Mouse (Mus musculus) heart, adult 18-20 months (tissue): ENCODE data around the gene Tmem91. TPM values are rescaled to one million over a fixed set of nuclear protein-coding genes. Genes with fewer than 3 reads are reported as not detected.
"Not testable (repeated sequence)": the region's sequence is repeated elsewhere in the genome, so short reads cannot be mapped to it uniquely, and the experiment has no call there.

Experiments used
- DNase-seq, 2 experiments: peaks; one replicate each; pipeline ENCODE4 v3.0.0; 2021 to 2022; ENCODE audit warnings: mixed read lengths in 1 of 2
- long read RNA-seq, 2 experiments: library from polyadenylated mRNA; stranded (forward); transcript quantifications; one replicate each; pipeline ENCODE4 v2.0.0; 2021
- total RNA-seq, 2 experiments: library from RNA; stranded (reverse); gene quantifications; 2 replicates each; pipeline ENCODE4 v1.2.3; 2021

The Tmem91 gene
- under 1 TPM in 1 of 2 experiments, not detected in 1; 0.22 TPM for total RNA-seq
- long read RNA-seq, experiment 1 = 0 reads
- long read RNA-seq, experiment 2, partial matches to known transcripts = 0 of 3 reads
- long read RNA-seq, experiment 2, other reads (novel, unspliced or antisense) = 3 of 3 reads

DNA sequence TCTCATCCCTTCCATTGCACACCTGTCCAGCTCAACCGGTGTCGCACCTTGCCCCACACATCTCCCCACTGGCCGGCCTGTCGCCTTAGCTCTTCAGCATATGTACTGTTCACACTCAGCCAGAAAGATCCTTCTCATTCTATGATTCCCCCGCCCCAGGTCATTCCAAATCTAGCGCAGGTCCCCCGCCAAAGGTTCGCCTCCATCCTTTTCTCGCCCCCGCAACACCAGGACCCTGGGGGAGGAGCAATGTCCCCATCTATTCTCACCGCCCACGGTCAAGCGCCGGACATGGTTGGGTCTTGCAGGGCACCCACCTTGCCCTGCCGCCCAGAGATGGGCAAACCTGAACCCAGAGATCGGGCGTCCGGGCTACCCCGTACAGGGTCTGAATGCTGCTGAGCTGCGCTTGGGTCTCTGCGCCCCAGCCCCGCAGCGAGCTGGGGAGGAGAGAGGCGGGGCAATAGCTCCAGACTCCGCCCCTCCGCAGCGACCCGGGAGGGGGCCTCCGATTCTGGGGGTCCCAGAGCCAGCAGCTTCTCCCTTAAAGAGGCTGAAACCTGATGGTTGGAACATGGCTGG, at the start of gene Tmem91:
Gene Tmem91, minus strand, starts transcription at position 448 of the 582 bp plus-strand sequence.
- no peak for DNase-seq

DNA sequence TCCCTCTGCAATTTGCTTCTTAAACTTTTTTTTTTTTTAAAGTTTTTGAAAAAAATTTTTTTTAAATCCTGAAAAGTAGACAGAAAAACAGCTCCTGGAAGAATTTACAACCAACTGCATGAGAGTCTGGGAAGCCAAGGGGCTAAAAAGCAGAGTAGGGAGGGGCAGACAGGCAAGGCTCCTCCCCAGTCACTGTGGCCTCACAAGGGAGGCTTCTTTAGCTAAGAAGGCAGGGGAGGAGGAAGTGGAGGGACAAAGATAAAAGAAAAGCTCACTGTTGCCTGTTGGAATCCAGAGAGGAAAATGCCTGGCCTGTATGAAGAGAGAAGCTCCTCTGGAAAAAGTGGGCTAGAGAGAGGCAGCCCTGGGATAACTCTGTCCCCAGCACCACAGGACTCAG, 46.8 kb upstream of the Tmem91 start:
- not testable (repeated sequence) for DNase-seq

DNA sequence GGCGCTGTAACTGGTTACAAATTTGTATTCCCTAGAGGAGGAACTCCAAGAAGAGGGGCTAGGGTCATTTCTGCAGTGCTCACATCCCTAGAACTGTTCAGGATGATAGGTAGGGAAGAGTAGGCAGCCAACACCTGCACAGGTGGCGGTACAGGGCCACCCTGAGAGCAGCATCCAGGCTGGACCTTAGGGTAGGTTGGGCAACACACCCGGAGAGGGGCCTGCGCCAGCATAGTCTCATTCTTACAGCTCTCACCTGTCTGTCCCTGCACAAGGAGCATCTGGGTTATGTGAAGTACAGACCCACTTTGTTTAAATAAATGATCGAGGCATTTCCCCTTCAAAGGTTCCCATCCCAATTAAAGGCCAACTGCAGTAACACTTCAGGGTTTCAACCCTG, 45.8 kb upstream of the Tmem91 start:
- DNase-seq = no peak

DNA sequence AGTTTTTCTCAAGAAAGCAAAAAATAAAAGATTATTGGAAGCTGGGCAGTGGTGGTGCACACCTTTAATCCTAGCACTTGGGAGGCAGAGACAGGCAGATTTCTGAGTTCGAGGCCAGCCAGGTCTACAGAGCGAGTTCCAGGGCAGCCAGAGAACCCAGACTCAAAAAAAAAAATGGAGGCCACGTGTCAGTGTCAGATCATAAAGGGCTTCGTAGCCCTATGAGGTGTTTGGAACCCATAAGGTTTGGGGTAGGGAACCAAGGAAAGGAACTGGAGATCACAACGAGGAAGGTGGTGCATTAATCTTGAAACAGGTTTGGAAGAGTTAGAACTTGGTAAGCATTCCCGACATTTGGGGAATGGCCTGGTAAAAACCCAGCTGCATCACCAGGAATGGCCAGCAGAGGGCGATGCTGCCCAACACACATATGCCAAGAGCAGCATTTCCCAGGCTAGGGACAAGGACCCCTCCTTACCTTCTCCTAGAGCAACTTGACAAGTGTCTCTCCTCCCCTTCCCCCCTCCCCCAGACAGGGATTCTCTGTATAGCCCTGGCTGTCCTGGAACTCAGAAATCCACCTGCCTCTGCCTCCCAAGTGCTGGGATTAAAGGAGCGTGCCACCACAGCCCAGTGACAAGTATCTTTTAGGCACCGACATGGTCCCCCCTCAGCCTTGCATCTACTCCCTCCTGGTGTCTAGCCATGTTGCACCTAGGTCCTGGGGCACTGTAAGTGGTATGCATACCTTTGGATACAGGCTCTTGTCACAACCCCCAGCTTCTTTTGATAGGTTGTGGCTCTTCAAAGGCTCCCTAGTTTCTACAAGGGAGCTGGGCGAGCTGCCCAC, 45.0 kb upstream of the Tmem91 start:
- peak; percentile 70 to 91 for DNase-seq

DNA sequence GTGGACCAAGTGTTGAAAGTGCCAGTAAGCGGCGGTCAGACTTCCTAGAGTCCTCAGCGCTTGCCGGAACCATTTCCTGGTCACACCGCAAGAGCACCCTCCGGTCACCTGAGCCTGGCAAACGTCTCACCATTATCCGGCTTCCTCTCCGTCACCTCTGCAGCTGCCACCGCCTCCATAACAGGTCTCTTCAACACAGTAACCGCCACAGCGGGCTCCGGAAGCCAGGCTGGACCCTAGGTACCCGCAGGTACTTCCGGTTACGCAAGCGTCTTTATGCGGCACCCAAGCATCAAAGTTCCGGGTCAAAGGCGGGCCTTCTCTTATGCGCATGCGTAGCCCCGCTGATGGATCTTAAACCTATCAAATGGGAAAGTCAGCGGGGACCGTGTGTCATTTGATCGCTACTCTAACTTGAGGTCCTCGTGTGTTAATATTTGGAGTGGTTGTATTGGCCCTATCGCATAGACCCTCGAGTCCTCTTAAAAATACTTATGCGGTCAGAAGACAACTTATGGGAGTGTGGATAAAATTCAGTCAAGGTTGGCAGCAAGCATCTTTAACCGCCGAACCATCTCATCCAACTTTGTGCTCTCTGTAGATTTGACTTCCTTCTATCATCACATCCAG, 43.9 kb upstream of the Tmem91 start, which contains the start of gene Ccdc97:
Gene Ccdc97, minus strand, starts transcription at position 301 of the 630 bp plus-strand sequence.
- DNase-seq = peak; percentile 96

DNA sequence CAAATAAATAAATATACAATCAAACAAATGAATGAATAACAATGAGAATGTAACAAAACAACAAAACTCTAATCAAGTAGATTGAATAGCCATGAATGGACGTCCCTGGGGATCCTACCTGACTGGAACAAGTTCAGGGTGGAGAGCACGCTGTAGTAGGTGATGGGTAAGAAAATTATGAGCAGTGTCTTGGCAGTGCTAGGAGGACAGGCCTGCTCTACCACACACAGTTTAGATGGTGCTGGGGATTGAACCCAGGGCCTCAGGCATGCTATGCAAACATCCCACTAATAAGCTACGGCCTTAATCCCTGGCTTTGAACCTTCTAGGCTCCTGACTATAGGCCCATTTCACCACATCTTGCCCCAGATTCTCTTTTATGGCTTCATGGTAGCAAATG, 42.5 kb upstream of the Tmem91 start:
- no peak for DNase-seq

DNA sequence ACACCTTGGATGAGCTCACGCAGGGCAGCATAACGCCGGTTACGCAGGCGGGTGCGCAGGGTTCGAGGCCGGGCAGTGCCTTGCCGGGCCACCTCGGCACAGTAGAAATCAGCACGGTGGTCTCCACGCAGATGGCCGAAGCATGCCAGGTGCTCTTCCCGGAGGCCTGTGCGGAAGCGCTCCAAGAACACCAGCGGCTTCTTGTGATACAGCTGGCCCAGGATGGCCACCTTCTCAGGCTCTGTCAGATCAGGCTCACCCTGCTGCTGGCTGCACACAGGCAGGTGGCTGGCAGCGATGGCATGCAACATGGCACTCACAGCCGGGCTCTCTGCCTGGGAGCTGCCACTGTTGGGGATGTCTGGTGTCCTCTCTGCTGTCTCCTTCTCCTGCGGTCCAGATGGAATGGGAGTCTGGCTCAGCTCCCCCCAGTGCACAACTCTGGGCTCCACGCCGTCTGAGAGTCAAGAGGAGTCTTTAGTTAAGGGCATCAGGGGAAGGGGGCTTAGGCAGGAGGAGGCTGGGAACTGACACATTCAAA, 40.8 kb upstream of the Tmem91 start:
- DNase-seq = no peak

DNA sequence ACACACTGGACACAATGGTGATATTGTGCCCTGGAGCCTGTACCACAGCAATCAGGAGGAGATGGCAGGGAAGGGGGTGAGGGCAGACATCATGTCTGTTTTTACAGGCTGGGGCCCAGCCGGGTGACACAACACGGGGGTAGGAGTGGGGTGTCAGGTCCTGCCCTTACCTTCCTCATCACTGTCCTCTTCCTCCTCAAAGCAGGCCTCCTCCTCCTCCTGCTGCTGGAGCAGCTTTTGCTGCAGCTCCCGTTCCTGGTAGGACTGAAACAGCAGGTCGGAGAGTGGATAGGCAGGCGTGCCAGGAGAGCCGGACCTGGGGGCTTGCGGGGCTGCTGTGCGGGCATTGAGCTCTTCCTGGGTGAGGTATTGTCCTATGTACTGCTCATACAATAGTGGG, 39.6 kb upstream of the Tmem91 start:
- DNase-seq = no peak

DNA sequence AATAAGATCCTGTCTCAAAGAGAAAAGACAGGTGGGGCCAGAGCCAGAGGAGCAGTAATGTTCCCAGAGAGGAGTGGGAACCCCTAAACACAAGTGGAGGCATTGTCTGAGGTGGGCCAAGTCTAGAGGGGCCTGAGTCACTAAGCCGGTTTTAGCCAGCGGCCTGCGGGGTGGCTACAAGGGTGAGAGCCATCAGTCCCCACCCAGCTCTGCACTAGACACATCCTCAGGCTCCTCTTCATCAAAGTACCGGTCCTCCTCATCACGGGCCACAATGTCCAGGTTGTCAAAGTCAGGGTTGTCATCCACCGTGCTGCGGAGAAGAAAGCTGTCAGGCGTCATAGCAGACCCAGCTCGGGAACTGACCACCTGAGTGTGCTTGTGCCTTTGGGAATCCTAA, 37.8 kb upstream of the Tmem91 start:
- no peak for DNase-seq

DNA sequence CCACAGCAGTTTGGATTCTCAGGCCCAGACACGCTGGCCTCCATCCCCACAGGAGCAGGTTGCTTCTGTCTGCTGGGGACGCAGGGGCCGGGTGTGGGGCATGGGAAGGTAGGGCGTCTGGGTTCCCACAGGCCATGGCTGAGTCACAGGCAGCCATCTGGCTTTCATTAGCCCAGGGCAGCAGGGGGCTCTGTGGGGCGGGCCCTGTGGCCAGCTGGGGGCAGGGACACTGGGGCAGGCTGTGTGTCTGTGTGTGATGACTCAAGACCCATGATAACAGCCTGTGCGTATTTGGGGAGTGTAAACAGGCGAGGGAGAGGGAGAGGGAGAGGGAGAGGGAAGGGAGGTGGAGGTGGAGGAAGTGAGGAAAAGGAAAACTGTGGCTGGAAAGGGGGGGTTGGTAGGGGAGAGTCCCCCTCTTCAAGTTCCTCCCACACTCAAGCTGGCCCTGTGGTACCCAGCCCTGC, 36.8 kb upstream of the Tmem91 start:
- DNase-seq = peak; percentile 71 to 86

DNA sequence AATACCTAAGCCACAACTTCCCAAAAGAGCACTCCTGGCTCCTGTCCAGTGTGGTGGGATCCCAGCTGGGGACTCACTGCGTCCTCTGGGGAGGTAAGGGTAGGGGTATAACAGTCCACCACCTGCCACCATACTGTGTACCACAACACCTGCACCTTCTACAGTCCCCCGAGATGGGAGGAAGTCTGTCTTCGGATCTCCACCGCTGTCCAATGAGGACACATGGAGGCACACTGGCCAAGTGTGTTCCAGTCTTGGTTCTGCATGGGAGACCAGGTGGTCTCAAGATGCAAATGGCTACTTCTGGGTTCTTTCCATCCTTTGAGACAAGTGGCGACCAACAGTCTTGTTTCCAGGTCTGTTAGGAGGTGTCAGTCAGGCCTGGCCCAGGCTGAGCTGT, 36.2 kb upstream of the Tmem91 start:
- no peak for DNase-seq

DNA sequence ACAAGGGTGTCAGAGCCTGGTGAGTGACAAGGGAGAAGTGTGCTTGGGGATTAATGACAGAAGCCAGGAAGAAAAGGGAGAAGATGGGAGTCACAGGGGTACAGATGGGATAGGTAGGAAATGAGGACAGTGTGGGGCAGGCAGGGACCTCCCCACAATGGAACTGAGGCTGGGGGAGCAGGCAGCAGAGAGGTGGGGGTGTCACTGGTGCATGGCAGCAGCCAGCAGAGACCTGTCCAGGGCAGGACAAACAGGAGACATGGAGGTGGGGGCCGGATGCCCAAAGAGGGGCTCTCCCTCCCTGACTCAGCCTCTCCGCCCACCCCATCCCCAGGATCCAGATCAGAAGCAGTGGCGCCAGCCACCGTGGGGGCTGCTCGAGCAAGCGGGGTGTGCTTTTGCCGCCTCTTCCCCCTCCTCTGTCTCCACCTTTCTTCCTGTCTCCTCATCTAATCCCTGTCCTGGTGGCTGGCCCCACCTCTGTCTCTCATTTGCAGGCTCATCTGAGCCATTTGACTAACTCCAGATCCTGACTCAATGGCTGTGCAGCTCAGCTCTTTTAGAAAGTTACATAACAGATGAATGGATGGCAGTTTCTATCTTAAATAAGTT, 35.7 kb upstream of the Tmem91 start:
- DNase-seq = peak; percentile 28 to 44

DNA sequence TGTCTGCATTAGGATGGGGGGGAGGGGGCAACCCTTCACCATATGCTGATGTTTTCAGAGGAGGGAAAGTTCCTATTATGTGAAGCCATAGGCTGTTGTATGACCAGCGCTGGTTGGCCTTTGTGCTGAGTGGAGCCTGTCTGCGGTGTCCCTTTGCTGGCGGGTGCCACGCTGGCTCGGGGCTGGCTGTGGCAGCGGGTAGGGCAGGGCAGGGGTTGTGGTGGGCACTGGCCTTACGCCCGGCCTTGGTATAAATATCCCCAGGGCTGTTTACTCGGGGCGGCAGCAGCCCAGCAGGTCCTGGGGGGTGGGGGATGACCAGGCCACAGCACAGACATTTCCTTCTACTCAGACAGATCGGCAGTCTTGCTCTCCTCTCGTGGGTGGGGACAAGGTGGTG, 35.0 kb upstream of the Tmem91 start:
- peak; percentile 61 to 69 for DNase-seq

DNA sequence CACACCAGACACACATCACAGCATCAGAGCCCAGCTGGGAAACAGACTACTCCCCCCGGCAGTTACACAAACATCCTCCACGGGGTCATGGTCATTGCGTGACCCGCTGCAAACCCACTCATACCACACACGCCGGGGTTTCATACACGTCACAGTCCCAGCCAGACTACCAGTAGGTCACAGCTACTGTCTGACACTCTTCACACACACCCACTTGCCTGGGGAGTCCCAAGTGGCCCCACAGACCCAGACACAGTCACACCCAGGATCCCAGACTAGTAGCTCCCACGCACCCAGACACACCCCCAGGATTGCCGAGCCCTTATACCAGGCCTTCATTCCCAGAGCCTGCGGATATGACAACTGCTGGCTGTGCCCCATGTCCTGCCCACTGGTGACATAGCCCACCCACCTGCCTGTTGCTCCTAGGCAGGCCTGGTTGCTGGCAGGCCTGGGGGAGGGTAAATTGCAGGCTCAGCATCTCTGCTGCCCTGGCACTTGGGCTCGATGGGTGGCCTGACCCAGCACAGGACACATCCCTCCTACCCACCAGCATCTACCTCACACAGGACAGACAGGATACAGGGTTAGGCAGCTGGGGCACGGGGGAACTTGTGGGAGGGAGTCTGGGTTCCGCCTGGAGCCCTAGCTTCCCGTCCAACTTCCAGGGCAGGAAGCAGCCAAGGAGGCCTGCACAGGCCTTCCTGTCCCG, 32.8 kb upstream of the Tmem91 start:
- peak; percentile 71 to 89 for DNase-seq

DNA sequence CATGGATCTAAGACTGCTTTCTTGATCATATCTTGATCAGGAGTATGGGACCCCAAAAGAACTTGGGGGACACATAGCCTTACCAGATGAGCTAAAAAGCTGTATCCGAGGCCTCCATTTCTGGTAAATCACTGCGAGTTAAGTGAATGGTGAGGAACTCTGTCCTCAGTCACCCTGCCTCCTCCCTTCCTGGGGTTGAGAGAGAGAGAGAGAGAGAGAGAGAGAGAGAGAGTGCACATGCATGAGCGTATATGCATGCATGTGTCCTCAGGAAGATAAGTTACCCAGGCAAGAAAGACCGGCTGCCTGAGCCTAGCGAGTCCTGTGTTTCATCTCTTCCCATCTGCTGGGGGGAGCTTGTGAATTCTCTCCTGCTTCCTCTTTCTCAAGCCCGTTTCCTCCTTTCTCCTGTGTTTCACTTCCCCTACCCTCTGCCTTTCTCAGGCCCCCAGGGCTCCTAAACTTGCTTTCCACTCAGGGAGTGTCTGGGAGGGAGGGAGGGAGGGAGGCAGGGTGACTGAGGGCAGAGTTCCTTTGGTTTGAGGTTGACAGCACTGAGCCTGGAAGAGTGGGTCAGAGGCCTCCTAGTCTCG, 31.7 kb upstream of the Tmem91 start:
- peak in 1 of 2 experiments; percentile 70 for DNase-seq

DNA sequence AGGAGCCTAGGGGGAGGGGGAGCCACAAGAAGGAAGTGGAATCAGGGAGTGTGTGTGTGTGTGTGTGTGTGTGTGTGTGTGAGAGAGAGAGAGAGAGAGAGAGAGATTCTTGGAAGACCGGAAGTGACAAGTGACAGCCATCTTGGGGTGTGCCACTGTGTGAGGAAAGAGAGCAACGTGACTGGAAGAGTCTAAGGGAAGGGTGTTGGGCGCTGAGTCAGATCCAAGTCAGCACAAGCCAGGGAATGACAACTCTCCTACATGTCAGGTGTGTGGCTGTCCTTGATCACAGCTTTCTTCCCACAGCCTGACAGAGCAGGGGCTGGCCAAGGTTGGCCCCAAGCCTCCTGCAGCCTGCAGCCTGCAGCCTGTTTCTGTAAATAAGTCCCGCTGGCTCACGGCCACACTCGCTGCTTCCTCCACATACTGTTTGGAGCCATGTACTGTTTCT, 30.9 kb upstream of the Tmem91 start:
- DNase-seq = peak; percentile 72 to 79

DNA sequence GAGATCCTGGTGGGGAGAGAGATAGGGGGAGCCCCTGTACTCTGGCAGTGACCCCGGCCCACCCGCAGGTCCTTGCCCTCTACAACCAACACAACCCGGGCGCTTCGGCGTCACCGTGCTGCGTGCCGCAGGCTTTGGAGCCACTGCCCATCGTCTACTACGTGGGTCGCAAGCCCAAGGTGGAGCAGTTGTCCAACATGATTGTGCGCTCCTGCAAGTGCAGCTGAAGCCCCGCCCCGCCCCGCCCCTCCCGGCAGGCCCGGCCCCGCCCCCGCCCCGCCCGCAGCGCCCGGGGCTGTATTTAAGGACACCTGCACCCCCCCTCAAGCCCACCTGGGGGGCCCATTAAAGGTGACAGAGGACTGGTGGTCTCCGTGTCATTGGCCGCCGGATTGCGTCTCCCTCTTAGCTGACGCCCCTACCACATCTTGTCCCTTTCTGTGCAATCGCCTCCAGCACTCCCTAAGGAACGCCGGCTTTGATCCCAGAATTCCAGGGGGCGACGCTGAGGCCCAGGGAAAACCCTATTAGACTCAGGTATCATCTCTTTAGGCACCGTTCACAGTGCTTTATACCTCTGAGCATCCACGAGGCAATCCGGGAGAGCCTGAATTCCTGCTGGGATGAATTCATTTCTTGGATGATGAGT, 29.9 kb upstream of the Tmem91 start:
- peak in 1 of 2 experiments; percentile 31 for DNase-seq

DNA sequence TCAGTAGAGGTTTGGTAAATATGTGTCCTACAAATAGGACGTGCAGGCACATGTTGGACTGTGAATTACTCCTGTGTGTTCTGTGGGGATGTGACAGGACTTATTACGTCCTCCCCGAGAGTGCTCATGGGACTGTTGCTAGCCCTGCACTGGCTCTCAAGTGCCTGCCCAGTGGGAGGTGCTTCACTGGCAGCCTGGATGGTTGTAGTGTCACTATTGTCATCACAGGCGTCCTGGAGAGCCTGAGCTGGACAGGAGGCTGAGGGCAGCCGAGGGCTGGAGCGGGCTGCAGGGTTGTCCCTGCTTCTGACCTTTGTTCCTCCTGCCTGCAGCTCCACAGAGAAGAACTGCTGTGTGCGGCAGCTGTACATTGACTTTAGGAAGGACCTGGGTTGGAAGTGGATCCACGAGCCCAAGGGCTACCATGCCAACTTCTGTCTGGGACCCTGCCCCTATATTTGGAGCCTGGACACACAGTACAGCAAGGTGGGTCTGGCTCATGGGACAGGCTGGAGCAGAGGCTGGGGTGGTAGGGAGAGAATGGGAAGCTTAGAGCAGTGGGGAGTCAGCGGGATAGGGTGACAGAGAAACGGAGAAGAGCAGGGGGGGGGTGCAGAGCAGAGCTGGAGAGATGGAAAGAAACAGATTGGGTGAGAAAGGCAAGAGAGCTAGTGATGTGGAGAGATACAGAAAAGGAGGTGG, 29.0 kb upstream of the Tmem91 start:
- DNase-seq = peak; percentile 59 to 68

DNA sequence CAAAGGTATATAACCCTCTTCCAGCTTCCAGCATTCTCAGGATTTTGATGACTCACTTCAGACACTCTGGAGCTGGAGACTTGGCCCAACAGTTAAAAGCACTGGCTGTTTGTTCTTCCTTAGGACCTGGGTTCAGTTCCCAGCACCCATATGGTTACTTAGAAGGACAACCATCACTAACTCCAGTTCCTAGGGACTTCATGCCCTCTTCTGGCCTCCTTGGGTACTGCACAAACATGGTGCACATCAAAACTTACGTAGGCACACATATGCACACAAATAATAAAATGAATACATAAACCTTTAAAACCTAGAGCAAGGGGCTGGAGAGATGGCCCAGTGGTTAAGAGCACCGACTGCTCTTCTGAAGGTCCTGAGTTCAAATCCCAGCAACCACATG, 27.4 kb upstream of the Tmem91 start:
- DNase-seq = no peak

DNA sequence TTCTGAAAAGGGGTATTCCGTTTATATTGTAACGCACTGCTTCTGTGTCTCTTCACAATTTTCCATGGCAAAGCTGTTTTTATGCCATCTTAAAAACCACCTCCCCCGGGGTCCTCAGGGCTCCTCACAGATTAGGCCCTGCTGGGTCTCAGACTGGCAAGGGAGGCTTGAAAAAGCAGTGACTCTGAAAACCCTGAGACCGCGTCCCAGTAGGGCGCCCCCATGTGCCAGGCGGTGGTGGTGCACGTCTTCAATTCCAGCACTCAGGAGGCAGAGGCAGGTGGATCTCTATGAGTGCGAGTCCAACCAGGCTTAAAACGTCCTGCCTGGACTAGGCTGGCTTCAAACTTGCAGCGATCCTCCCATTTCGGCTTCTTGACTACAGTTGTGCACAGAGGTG, 25.8 kb upstream of the Tmem91 start:
- DNase-seq = no peak
